In the genomic region with DNA sequence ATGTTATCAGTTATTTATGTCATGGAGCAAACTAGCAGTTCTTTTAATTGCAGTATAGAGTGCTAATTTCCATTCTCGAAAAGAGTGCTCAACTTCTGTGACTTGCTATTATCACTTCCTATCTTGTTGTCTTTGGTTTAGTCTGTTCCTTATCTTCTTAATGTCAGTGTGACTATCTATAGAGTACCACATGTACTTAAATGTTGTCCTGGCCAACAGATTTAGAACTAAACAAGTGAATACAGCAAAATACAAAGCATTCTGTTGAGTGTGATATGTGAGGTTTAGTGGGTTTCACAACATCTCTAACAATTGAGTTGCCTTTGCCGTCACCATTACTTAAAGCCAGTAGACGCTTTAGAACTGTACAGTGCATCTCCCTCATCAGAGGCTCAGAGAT, we compare ENCODE assay signal across 19 mouse cellular contexts. TPM values are rescaled to one million over a fixed set of nuclear protein-coding genes. Genes with fewer than 3 reads are reported as not detected.
"Had no signal": no experiment of that assay in that cellular context is flagged by ENCODE, and none has a peak within 500 bp of the region (broad histone marks: within the 10 kb centered on the region; RNA-seq: fewer than 3 reads in every experiment).

No protein-coding gene starts in this region.

- H3K27me3 ChIP-seq: neural tube, embryonic 13.5 days; neural tube, embryonic 15.5 days; stomach, embryonic 15.5 days had no signal

- H3K4me1 ChIP-seq: stomach, embryonic 15.5 days had no signal

- H3K9me3 ChIP-seq: neural tube, embryonic 13.5 days; neural tube, embryonic 15.5 days; stomach, embryonic 15.5 days had no signal

- H3K4me3 ChIP-seq: neural tube, embryonic 13.5 days; neural tube, embryonic 15.5 days; stomach, embryonic 15.5 days had no signal

- H3K27ac ChIP-seq: neural tube, embryonic 13.5 days; neural tube, embryonic 15.5 days; stomach, embryonic 15.5 days; stomach, postnatal 0 days had no signal

- DNase-seq: retina, postnatal 1 day; right cerebral cortex, adult 18-20 months; right cerebral cortex, postnatal 14 days; right cerebral cortex, postnatal 25 days; right cerebral cortex, postnatal 4 days; spleen, adult 18-20 months; thymus, adult 18-20 months; thymus, adult 2 months; thymus, postnatal 14 days; thymus, postnatal 25 days; thymus, postnatal 36 days; thymus, postnatal 4 days had no signal

RNA-seq across cellular contexts. Expression of a gene that starts 27.1 kb away (rescaled TPM):
- total RNA-seq: neutrophil, adult 5-6 weeks had no signal
- polyA plus RNA-seq: neural tube, embryonic 14.5 days; stomach, embryonic 14.5 days had no signal
